Mouse (Mus musculus) small intestine, adult 2 months (tissue): ENCODE measurements at regions not wholly inside any gene's neighbourhood (a gene's known extent, or its start where the extent isn't known, plus 50 kb on each side); places are given as distances from the start of the nearest gene placed in this dataset.

Experiments used
- H3K27ac ChIP-seq: fragments of 200-500 bp; 2 replicates; pipeline ENCODE4 v1.5.1; 2012; ENCODE audit warnings: low read depth, low read length, control low read depth, inconsistent platforms; ENCODE audit not compliant: insufficient read depth
- H3K27me3 ChIP-seq: fragments of 200-500 bp; 2 replicates; pipeline ENCODE4 v1.6.1; 2012; ENCODE audit warnings: mild to moderate bottlenecking, moderate library complexity, low read length, inconsistent platforms; ENCODE audit not compliant: control insufficient read depth, insufficient read depth
- H3K36me3 ChIP-seq: fragments of 200-500 bp; 2 replicates; pipeline ENCODE4 v1.6.1; 2012; ENCODE audit warnings: mild to moderate bottlenecking, low read length, control low read depth, inconsistent platforms; ENCODE audit not compliant: control insufficient read depth, insufficient read depth
- H3K4me1 ChIP-seq: fragments of 200-500 bp; 2 replicates; pipeline ENCODE4 v1.6.1; 2012; ENCODE audit warnings: low read length, inconsistent platforms, mixed read lengths; ENCODE audit not compliant: control insufficient read depth, insufficient read depth, insufficient read length
- H3K4me3 ChIP-seq: fragments of 200-500 bp; 2 replicates; pipeline ENCODE4 v1.5.1; 2012; ENCODE audit warnings: low read depth, mild to moderate bottlenecking, control low read depth, inconsistent platforms, low read length, moderate library complexity
- CTCF ChIP-seq: fragments of 200-500 bp; IDR thresholded peaks from 2 replicates; pipeline ENCODE4 v1.5.1; 2012; ENCODE audit warnings: low read depth, mild to moderate bottlenecking, control low read depth, inconsistent platforms, low read length, moderate library complexity, mixed read lengths; ENCODE audit not compliant: insufficient replicate concordance, insufficient read length; ENCODE audit errors: extremely low read depth
- POLR2A ChIP-seq: fragments of 200-500 bp; IDR thresholded peaks from 2 replicates; pipeline ENCODE4 v1.6.1; 2012; ENCODE audit warnings: low read depth, mild to moderate bottlenecking, control low read depth, inconsistent platforms, low read length, moderate library complexity
- WGBS: fragments of 180-500 bp; shearing (Covaris S2); methylation state at CpG from one replicate; pipeline ENCODE4 v1.1.7; 2018; 5-methylcytosine and 5-hydroxymethylcytosine counted together

GRCm38 (mm10) chr1:73787224-73787623 lies 337.0 kb downstream of the Tns1 start:
- 69% methylated on average over 7 of the region's 7 CpGs for WGBS
- no peaks in the 10 kb centered on the region for H3K27me3 ChIP-seq
- H3K27ac ChIP-seq, result no peak overlapping the region
- no peaks in the 10 kb centered on the region for H3K4me1 ChIP-seq
- H3K4me3 ChIP-seq, result no peak overlapping the region
- no peaks in the 10 kb centered on the region for H3K36me3 ChIP-seq
- no peak for TF ChIP-seq CTCF
- no peak for TF ChIP-seq POLR2A

- Histone ChIP-seq H3K4me3 (no peak overlapping the region), H3K27me3 (no peaks in the 10 kb centered on the region), H3K4me1 (no peaks in the 10 kb centered on the region), H3K36me3 (no peaks in the 10 kb centered on the region), H3K27ac (no peak overlapping the region)
- TF ChIP-seq POLR2A (no peak), CTCF (no peak)
- 88% methylated on average over 2 of the region's 2 CpGs for WGBS
These were observed 340.9 kb downstream of the Tns1 start for GRCm38 (mm10) chr1:73783303-73783702.

- Histone ChIP-seq H3K36me3 (no peaks in the 10 kb centered on the region), H3K4me3 (no peak overlapping the region), H3K27me3 (no peaks in the 10 kb centered on the region), H3K4me1 (no peaks in the 10 kb centered on the region), H3K27ac (no peak overlapping the region)
- WGBS, result 75% methylated on average over 2 of the region's 2 CpGs
- TF ChIP-seq CTCF (no peak), POLR2A (no peak)
These were observed 341.4 kb downstream of the Tns1 start for GRCm38 (mm10) chr1:73782871-73783270.

- Histone ChIP-seq H3K27ac (no peak overlapping the region), H3K4me3 (no peak overlapping the region), H3K27me3 (no peaks in the 10 kb centered on the region), H3K36me3 (no peaks in the 10 kb centered on the region), H3K4me1 (no peaks in the 10 kb centered on the region)
- no peak for TF ChIP-seq CTCF
- TF ChIP-seq POLR2A, result no peak
- WGBS, result 39% methylated on average over 5 of the region's 5 CpGs
These were observed 352.5 kb downstream of the Tns1 start for GRCm38 (mm10) chr1:73771773-73772172.

- WGBS, result 77% methylated on average over 5 of the region's 5 CpGs
- H3K27me3 ChIP-seq, result no peaks in the 10 kb centered on the region
These were observed 353.6 kb downstream of the Tns1 start for GRCm38 (mm10) chr1:73770631-73771030.

GRCm38 (mm10) chr1:73764611-73765333 lies 359.5 kb downstream of the Tns1 start:
- Histone ChIP-seq H3K27me3 (no peaks in the 10 kb centered on the region), H3K4me1 (no peaks in the 10 kb centered on the region), H3K36me3 (no peaks in the 10 kb centered on the region), H3K27ac (no peak overlapping the region), H3K4me3 (no peak overlapping the region)
- 68% methylated on average over 5 of the region's 5 CpGs for WGBS
- TF ChIP-seq CTCF (no peak), POLR2A (no peak)

More at GRCm38 (mm10) chr1:73770631-73771030, 353.6 kb downstream of the Tns1 start:
- Histone ChIP-seq H3K27ac (no peak overlapping the region), H3K4me3 (no peak overlapping the region), H3K36me3 (no peaks in the 10 kb centered on the region), H3K4me1 (no peaks in the 10 kb centered on the region)
- no peak for TF ChIP-seq POLR2A

- Histone ChIP-seq H3K27me3 (no peaks in the 10 kb centered on the region), H3K4me3 (no peak overlapping the region), H3K36me3 (no peaks in the 10 kb centered on the region), H3K27ac (no peak overlapping the region), H3K4me1 (no peaks in the 10 kb centered on the region)
- TF ChIP-seq POLR2A, result no peak
- TF ChIP-seq CTCF, result no peak
- 65% methylated on average over 11 of the region's 11 CpGs for WGBS
These were observed 365.9 kb downstream of the Tns1 start for GRCm38 (mm10) chr1:73758110-73759061.
